23 mouse cellular contexts compared by ENCODE assay signal in genomic region chr9:82860805-82861204, GRCm38 (mm10). TPM values are rescaled to one million over a fixed set of nuclear protein-coding genes. Genes with fewer than 3 reads are reported as not detected.
A peak's percentile ranks its signal among the peaks of the same experiment; 100 is the strongest.
DNase-seq lines count a peak whose midpoint lies in the region; ATAC-seq and TF ChIP-seq lines count a peak whose summit lies in the region.
"Had no signal": no experiment of that assay in that cellular context is flagged by ENCODE, and none has a peak within 500 bp of the region (broad histone marks: within the 10 kb centered on the region; RNA-seq: fewer than 3 reads in every experiment).

No protein-coding gene starts in this region.

- WGBS in lung, embryonic 14.5 days = 76% methylated on average over 2 of the region's 2 CpGs
- WGBS in embryonic facial prominence, embryonic 15.5 days = 54% methylated on average over 2 of the region's 2 CpGs

- no peak overlapping the region for H3K9ac ChIP-seq in lung, embryonic 14.5 days
- H3K9ac ChIP-seq in embryonic facial prominence, embryonic 15.5 days = no peak overlapping the region
- H3K9ac ChIP-seq: forebrain, embryonic 13.5 days; heart, embryonic 12.5 days; heart, embryonic 15.5 days; hindbrain, embryonic 14.5 days had no signal

- no peak overlapping the region for H3K4me2 ChIP-seq in lung, embryonic 14.5 days
- H3K4me2 ChIP-seq in embryonic facial prominence, embryonic 15.5 days (replicated peaks) = no peak overlapping the region
- H3K4me2 ChIP-seq: forebrain, embryonic 13.5 days; heart, embryonic 12.5 days; heart, embryonic 15.5 days; hindbrain, embryonic 14.5 days had no signal

- no peak overlapping the region for H3K27ac ChIP-seq in lung, embryonic 14.5 days (ENCODE audit: low read depth)
- H3K27ac ChIP-seq in embryonic facial prominence, embryonic 15.5 days (replicated peaks) = peak overlapping the region; percentile 44; the same call in 1 of the 2 replicates
- H3K27ac ChIP-seq: forebrain, embryonic 10.5 days; forebrain, embryonic 13.5 days; heart, embryonic 15.5 days; hindbrain, embryonic 14.5 days; hindbrain, postnatal 0 days had no signal

- no peak for DNase-seq in frontal cortex, postnatal 14 days (ENCODE audit: low spot score in 2 of 2)
- DNase-seq in lung, embryonic 14.5 days = peak; percentile 6
- no peak for DNase-seq in lung, postnatal 4 days
- DNase-seq in heart, postnatal 14 days = no peak
- DNase-seq: adrenal gland, adult 2 months; B cell, adult 2 months; cerebellum, adult 11-12 months; cerebellum, adult 8-10 months; cerebellum, postnatal 36 days; embryo, embryonic 11 days; gastrocnemius, postnatal 25 days; heart, postnatal 4 days; kidney, adult 11 months had no signal

- peak; percentile 64 for ATAC-seq in frontal cortex, adult (ENCODE audit: low TSS enrichment)
- ATAC-seq in lung, embryonic 14.5 days (ENCODE audit: insufficient read depth) = no peak
- ATAC-seq in embryonic facial prominence, embryonic 15.5 days (ENCODE audit: insufficient number of reproducible peaks, low FRiP score, low TSS enrichment, low read depth) = no peak
- ATAC-seq: forebrain, embryonic 13.5 days; forebrain, embryonic 16.5 days; hindbrain, postnatal 0 days; inflammation-experienced regulatory T-cells, adult 6 months had no signal

- H3K4me3 ChIP-seq in lung, embryonic 14.5 days (ENCODE audit: low read depth, low read length) = no peak overlapping the region
- no peak overlapping the region for H3K4me3 ChIP-seq in embryonic facial prominence, embryonic 15.5 days (replicated peaks)
- H3K4me3 ChIP-seq: forebrain, embryonic 10.5 days; forebrain, embryonic 13.5 days; heart, embryonic 12.5 days; heart, embryonic 15.5 days had no signal

- no peak for TF ChIP-seq CTCF in lung, embryonic 14.5 days (IDR thresholded peaks at IDR 0.05; ENCODE audit: low read depth)

- intact Hi-C loops in heart, postnatal 14 days (cut with DNase I) = no loop called here

- H3K36me3 ChIP-seq in lung, embryonic 14.5 days (ENCODE audit: insufficient read depth) = 0 out of 2 replicates have a peak, but pooled peaks cover 6% of the 10 kb centered on the region
- 0 out of 2 replicates have a peak, but pooled peaks cover 3% of the 10 kb centered on the region for H3K36me3 ChIP-seq in embryonic facial prominence, embryonic 15.5 days
- H3K36me3 ChIP-seq: heart, embryonic 12.5 days; heart, embryonic 15.5 days had no signal

- H3K4me1 ChIP-seq in lung, embryonic 14.5 days (ENCODE audit: insufficient read depth) = no peaks in the 10 kb centered on the region
- 0 out of 2 replicates have a peak, but pooled peaks cover 4% of the 10 kb centered on the region for H3K4me1 ChIP-seq in embryonic facial prominence, embryonic 15.5 days
- H3K4me1 ChIP-seq: forebrain, embryonic 13.5 days; heart, embryonic 15.5 days had no signal

- no peaks in the 10 kb centered on the region for H3K9me3 ChIP-seq in lung, embryonic 14.5 days (ENCODE audit: low read depth, low read length)
- H3K9me3 ChIP-seq in embryonic facial prominence, embryonic 15.5 days (replicated peaks) = no peaks in the 10 kb centered on the region
- H3K9me3 ChIP-seq: forebrain, embryonic 10.5 days; forebrain, embryonic 13.5 days; heart, embryonic 12.5 days; heart, embryonic 15.5 days had no signal

- H3K27me3 ChIP-seq in lung, embryonic 14.5 days (ENCODE audit: insufficient read depth, low read length) = no peaks in the 10 kb centered on the region
- no peaks in the 10 kb centered on the region for H3K27me3 ChIP-seq in embryonic facial prominence, embryonic 15.5 days
- H3K27me3 ChIP-seq: forebrain, embryonic 13.5 days; heart, embryonic 12.5 days; heart, embryonic 15.5 days had no signal

RNA-seq across cellular contexts. Expression of gene Irak1bp1, which starts 31.5 kb away (rescaled TPM):
- polyA plus RNA-seq in lung, embryonic 14.5 days (2014; fragmentation: Nextera tagmentation; extraction: Ambion mirVana) = 24.9 and 26.6 TPM in 2 replicates
- polyA plus RNA-seq in embryonic facial prominence, embryonic 15.5 days (2015; fragmentation: Nextera tagmentation; extraction: Ambion mirVana) = 19.6 and 20.4 TPM in 2 replicates
- 1 to 10 TPM; 2.0 to 2.5 TPM for total RNA-seq in heart, postnatal 14 days (2021)
